Mouse (Mus musculus) kidney, embryonic 15.5 days (tissue): ENCODE measurements around the gene Ms4a12. TPM values are rescaled to one million over a fixed set of nuclear protein-coding genes. Genes with fewer than 3 reads are reported as not detected.

Experiments used
- ATAC-seq: fragments of 200-750 bp; cut with Nextera tagmentation; replicated peaks from 2 replicates; pipeline ENCODE4 v1.8.0; 2017; ENCODE audit warnings: moderate TSS enrichment; ENCODE audit not compliant: low FRiP score
- H3K27ac ChIP-seq: fragments of 300-500 bp; sonication (generic); 2 replicates; pipeline ENCODE4 v1.5.1; 2015; ENCODE audit warnings: mild to moderate bottlenecking, inconsistent platforms
- H3K27me3 ChIP-seq: fragments of 300-500 bp; sonication (generic); 2 replicates; pipeline ENCODE4 v1.6.1; 2015; ENCODE audit warnings: inconsistent platforms
- H3K36me3 ChIP-seq: fragments of 300-500 bp; sonication (generic); 2 replicates; pipeline ENCODE4 v1.6.1; 2015; ENCODE audit warnings: inconsistent platforms
- H3K4me1 ChIP-seq: fragments of 300-500 bp; sonication (generic); 2 replicates; pipeline ENCODE4 v1.6.1; 2015; ENCODE audit warnings: inconsistent platforms
- H3K4me2 ChIP-seq: fragments of 300-500 bp; sonication (generic); 2 replicates; pipeline ENCODE4 v1.6.1; 2015; ENCODE audit warnings: moderate library complexity, mild to moderate bottlenecking, inconsistent platforms
- H3K4me3 ChIP-seq: fragments of 300-500 bp; sonication (generic); replicated peaks from 2 replicates; pipeline ENCODE4 v1.5.1; 2015; ENCODE audit warnings: mild to moderate bottlenecking, inconsistent platforms
- H3K9ac ChIP-seq: fragments of 300-500 bp; sonication (generic); 2 replicates; pipeline ENCODE4 v1.6.1; 2015; ENCODE audit warnings: mild to moderate bottlenecking, inconsistent platforms
- H3K9me3 ChIP-seq: fragments of 300-500 bp; sonication (generic); replicated peaks from 2 replicates; pipeline ENCODE4 v1.6.1; 2016; ENCODE audit warnings: inconsistent platforms
- WGBS: fragments of 180-500 bp; shearing (Covaris S2); methylation state at CpG from one replicate; pipeline ENCODE4 v1.1.7; 2015; ENCODE audit warnings: mixed read lengths; 5-methylcytosine and 5-hydroxymethylcytosine counted together
- polyA plus RNA-seq: library from polyadenylated mRNA; unstranded; fragments of >200 nt; fragmentation: Nextera tagmentation; extraction: Ambion mirVana; gene quantifications from 2 replicates; pipeline ENCODE4 v1.2.1, GENCODE M21; 2015

The Ms4a12 gene
- polyA plus RNA-seq, 1 experiment from 2014 or later: not detected

GRCm38 (mm10) chr19:11234921-11235735, 2.9 kb upstream of the Ms4a12 start:
- no peaks in the 10 kb centered on the region for H3K36me3 ChIP-seq
- WGBS: 69% methylated on average over 5 of the region's 5 CpGs
- ATAC-seq: no peak
- H3K4me2 ChIP-seq: no peak overlapping the region
- no peak overlapping the region for H3K27ac ChIP-seq
- H3K27me3 ChIP-seq: no peaks in the 10 kb centered on the region
- H3K4me3 ChIP-seq: no peak overlapping the region
- H3K4me1 ChIP-seq: no peaks in the 10 kb centered on the region
- H3K9me3 ChIP-seq: no peaks in the 10 kb centered on the region
- H3K9ac ChIP-seq: no peak overlapping the region

GRCm38 (mm10) chr19:11234244-11234643, 2.0 kb upstream of the Ms4a12 start:
- no peak overlapping the region for H3K9ac ChIP-seq
- no peak for ATAC-seq
- H3K9me3 ChIP-seq: no peaks in the 10 kb centered on the region
- H3K4me1 ChIP-seq: no peaks in the 10 kb centered on the region
- H3K27me3 ChIP-seq: no peaks in the 10 kb centered on the region
- no peak overlapping the region for H3K4me2 ChIP-seq
- H3K27ac ChIP-seq: no peak overlapping the region
- H3K36me3 ChIP-seq: no peaks in the 10 kb centered on the region
- WGBS: 63% methylated on average over 5 of the region's 5 CpGs
- H3K4me3 ChIP-seq: no peak overlapping the region

- WGBS: 65% methylated on average over 12 of the region's 12 CpGs
- H3K9ac ChIP-seq: no peak within 1 kb of the TSS
- H3K9me3 ChIP-seq: no peaks in the 10 kb centered on the region
- no peak within 1 kb of the TSS for H3K4me2 ChIP-seq
- H3K27me3 ChIP-seq: no peaks in the 10 kb centered on the region
- H3K36me3 ChIP-seq: no peaks in the 10 kb centered on the region
- no peak within 1 kb of the TSS for H3K4me3 ChIP-seq
- no peaks in the 10 kb centered on the region for H3K4me1 ChIP-seq
- ATAC-seq: no peak
- no peak within 1 kb of the TSS for H3K27ac ChIP-seq
These were observed 35.7 kb downstream of the Ms4a12 start, which contains the start of gene Ms4a13 for GRCm38 (mm10) chr19:11196546-11196945. Ms4a13 (minus strand) TSS chr19:11196737.

GRCm38 (mm10) chr19:11192552-11192951, 39.7 kb downstream of the Ms4a12 start:
- WGBS: 57% methylated on average over 1 of the region's 1 CpGs
- Histone ChIP-seq H3K27ac (no peak overlapping the region), H3K9me3 (no peaks in the 10 kb centered on the region), H3K9ac (no peak overlapping the region), H3K4me2 (no peak overlapping the region), H3K4me1 (no peaks in the 10 kb centered on the region), H3K36me3 (no peaks in the 10 kb centered on the region), H3K4me3 (no peak overlapping the region), H3K27me3 (no peaks in the 10 kb centered on the region)
- no peak for ATAC-seq

- no peak overlapping the region for H3K27ac ChIP-seq
- no peaks in the 10 kb centered on the region for H3K9me3 ChIP-seq
- H3K27me3 ChIP-seq: no peaks in the 10 kb centered on the region
- ATAC-seq: no peak
- H3K4me3 ChIP-seq: no peak overlapping the region
- H3K4me2 ChIP-seq: no peak overlapping the region
- no peaks in the 10 kb centered on the region for H3K36me3 ChIP-seq
- 15% methylated on average over 5 of the region's 5 CpGs for WGBS
- no peaks in the 10 kb centered on the region for H3K4me1 ChIP-seq
- no peak overlapping the region for H3K9ac ChIP-seq
These were observed 48.1 kb downstream of the Ms4a12 start for GRCm38 (mm10) chr19:11184121-11184520.

- no peaks in the 10 kb centered on the region for H3K9me3 ChIP-seq
- WGBS: 63% methylated on average over 2 of the region's 2 CpGs
- no peak for ATAC-seq
These were observed 54.8 kb downstream of the Ms4a12 start for GRCm38 (mm10) chr19:11177464-11177863.

GRCm38 (mm10) chr19:11165172-11165571, 67.1 kb downstream of the Ms4a12 start, which contains the start of gene 1700025F22Rik:
1700025F22Rik (minus strand) TSS chr19:11165320.
- Histone ChIP-seq H3K4me3 (no peak within 1 kb of the TSS), H3K9me3 (no peaks in the 10 kb centered on the region), H3K4me1 (no peaks in the 10 kb centered on the region), H3K27ac (no peak within 1 kb of the TSS), H3K27me3 (no peaks in the 10 kb centered on the region), H3K4me2 (no peak within 1 kb of the TSS), H3K9ac (no peak within 1 kb of the TSS), H3K36me3 (no peaks in the 10 kb centered on the region)
- 34% methylated on average over 10 of the region's 10 CpGs for WGBS
- no peak for ATAC-seq

More at GRCm38 (mm10) chr19:11177464-11177863, 54.8 kb downstream of the Ms4a12 start:
- Histone ChIP-seq H3K27me3 (no peaks in the 10 kb centered on the region), H3K4me3 (no peak overlapping the region), H3K4me1 (no peaks in the 10 kb centered on the region), H3K27ac (no peak overlapping the region), H3K4me2 (no peak overlapping the region), H3K36me3 (no peaks in the 10 kb centered on the region), H3K9ac (no peak overlapping the region)

Other genes with a start within 250 kb of the Ms4a12 start
- not detected in 2 replicates for gene Ms4a15, start 239.2 kb downstream of the Ms4a12 start, polyA plus RNA-seq
- gene Ms4a18, start 214.4 kb downstream of the Ms4a12 start, polyA plus RNA-seq: not detected in 2 replicates
- 2.4 TPM in 1 of 2 replicates, not detected in the other for gene Ms4a8a, start 151.3 kb downstream of the Ms4a12 start, polyA plus RNA-seq
- gene 1700017D01Rik, start 101.6 kb downstream of the Ms4a12 start, polyA plus RNA-seq: not detected in 2 replicates
- not detected in 2 replicates for gene 1700025F22Rik, start 67.1 kb downstream of the Ms4a12 start, polyA plus RNA-seq
- not detected in 2 replicates for gene Ms4a13, start 35.7 kb downstream of the Ms4a12 start, polyA plus RNA-seq
- gene Ms4a1, start 33.8 kb upstream of the Ms4a12 start, polyA plus RNA-seq: not detected in 2 replicates
- not detected in 2 replicates for gene Ms4a5, start 51.4 kb upstream of the Ms4a12 start, polyA plus RNA-seq
- 0.06 TPM in 2 replicates for gene Ms4a14, start 82.0 kb upstream of the Ms4a12 start, polyA plus RNA-seq
- gene Ms4a7, start 103.7 kb upstream of the Ms4a12 start, polyA plus RNA-seq: 5.1 TPM in 2 replicates
- 3.9 and 6.2 TPM in 2 replicates for gene Ms4a4a, start 143.1 kb upstream of the Ms4a12 start, polyA plus RNA-seq
- 1.1 and 1.9 TPM in 2 replicates for gene Ms4a4c, start 172.3 kb upstream of the Ms4a12 start, polyA plus RNA-seq
- gene Ms4a4b, start 211.1 kb upstream of the Ms4a12 start, polyA plus RNA-seq: 0.06 TPM in 1 of 2 replicates, not detected in the other
- gene Ms4a6c, start 236.9 kb upstream of the Ms4a12 start, polyA plus RNA-seq: 5.1 and 5.2 TPM in 2 replicates